Mouse (Mus musculus) embryonic fibroblast, embryonic 13.5 days (primary cell): ENCODE data around the gene Klk1b3.

ENCODE experiments used
- CTCF ChIP-seq: IDR thresholded peaks from 2 replicates; pipeline ENCODE4 v1.5.1; 2011; ENCODE audit warnings: mild to moderate bottlenecking, control low read depth, low read length, moderate library complexity, borderline replicate concordance; ENCODE audit not compliant: insufficient read depth
- POLR2A ChIP-seq: IDR thresholded peaks from 2 replicates; pipeline ENCODE4 v1.6.1; 2011; ENCODE audit warnings: low read depth, mild to moderate bottlenecking, control low read depth, low read length, moderate library complexity

- no peak for TF ChIP-seq CTCF
- TF ChIP-seq POLR2A = no peak
Measured at GRCm38 (mm10) chr7:44241163-44241562, 43.2 kb downstream of the Klk1b3 start.
